Mouse (Mus musculus) kidney, adult 11 months (tissue): Measurements from ENCODE around the gene Vmn2r77.
"Not testable (repeated sequence)": the region's sequence is repeated elsewhere in the genome, so short reads cannot be mapped to it uniquely, and the experiment has no call there.

Experiments
- DNase-seq: peaks from one replicate; pipeline ENCODE4 v3.0.0; 2022

Vmn2r77 gene

GRCm38 (mm10) chr7:86794727-86795126, at the start of gene Vmn2r77:
Gene Vmn2r77, plus strand, starts transcription at chr7:86795027.
- DNase-seq = no peak

GRCm38 (mm10) chr7:86760751-86761150, 34.1 kb upstream of the Vmn2r77 start:
- DNase-seq = peak; percentile 16

DNA sequence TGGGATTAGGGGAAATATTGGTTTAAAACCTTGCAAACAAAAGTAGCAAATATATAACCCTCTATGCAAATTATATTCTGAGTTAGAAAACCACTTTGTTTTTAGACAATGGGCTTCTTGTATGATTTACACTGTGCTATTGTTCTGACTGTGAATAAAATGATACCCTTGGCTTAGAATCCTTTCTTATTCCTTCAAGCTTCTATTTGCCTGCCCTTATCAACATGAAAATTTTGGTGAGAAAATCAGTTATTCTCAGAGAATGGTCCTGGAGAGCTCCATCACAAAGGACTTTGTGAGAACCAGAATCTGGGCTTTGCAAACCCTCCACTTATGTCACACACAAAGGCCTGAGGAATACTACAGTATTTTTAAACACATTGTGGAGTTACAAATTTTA, 30.2 kb upstream of the Vmn2r77 start:
- DNase-seq = no peak

DNA sequence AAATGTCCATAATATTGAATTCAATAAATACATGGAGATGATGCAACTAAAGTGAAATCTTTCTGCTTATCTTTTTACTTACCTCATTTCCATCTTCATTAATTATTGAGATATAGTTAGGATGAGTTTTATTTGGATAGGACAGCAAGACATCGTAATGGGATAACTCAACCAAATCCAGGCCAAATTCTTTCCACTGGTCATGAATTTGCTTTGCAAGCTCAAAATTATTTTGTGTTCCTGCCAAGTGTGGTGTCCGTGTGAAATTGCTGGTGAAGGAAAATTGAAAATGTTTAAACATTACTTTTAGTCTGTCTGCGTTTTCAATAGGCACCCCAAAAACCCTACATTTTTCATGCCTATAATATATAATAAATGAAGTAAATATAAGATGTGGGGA, 23.2 kb upstream of the Vmn2r77 start:
- peak; percentile 20 for DNase-seq

GRCm38 (mm10) chr7:86775617-86776325, 19.1 kb upstream of the Vmn2r77 start, which contains the start of gene Folh1:
Gene Folh1, minus strand, starts transcription at chr7:86775943.
- DNase-seq = peak; percentile 48

DNA sequence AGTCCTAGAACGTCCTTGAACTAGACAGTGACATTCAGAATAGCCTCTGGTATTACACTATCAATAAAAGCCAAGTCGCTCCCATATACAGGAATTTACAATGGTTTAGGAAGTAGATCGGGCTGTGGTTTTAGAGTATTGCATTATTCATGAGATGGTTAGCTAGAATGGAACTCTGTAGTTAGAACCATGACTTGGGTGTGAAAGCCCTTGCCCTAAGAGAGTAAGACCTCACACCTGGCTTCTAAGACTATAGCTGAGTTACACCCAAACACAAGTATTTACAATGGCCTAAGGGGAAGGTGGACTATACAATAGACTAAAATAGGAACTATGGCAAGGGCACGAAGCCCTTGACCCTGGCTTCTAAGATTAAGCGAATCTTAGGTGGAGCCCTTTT, 20.4 kb downstream of the Vmn2r77 start:
- not testable (repeated sequence) for DNase-seq

GRCm38 (mm10) chr7:86815716-86816115, 20.9 kb downstream of the Vmn2r77 start:
- not testable (repeated sequence) for DNase-seq

DNA sequence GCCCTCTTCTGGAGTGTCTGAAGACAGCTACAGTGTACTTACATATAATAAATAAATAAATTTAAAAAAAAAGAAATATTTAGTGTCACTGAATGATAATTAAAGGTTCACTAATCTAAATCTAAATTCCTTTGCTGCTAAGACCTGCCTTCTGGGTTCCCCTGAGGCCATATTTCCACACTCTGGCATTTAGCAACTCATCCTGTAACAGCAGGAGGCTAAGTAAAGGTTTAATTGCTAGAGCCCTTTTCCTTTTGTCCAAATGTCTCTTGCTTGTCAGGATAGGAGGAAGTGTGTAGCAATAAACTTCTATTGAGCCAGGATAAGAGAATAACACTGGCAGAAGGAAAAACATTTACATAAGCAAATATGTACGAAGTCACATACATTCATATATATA, 21.6 kb downstream of the Vmn2r77 start:
- DNase-seq = no peak
